Mouse (Mus musculus) telencephalon, adult 2 months (tissue): ENCODE data around the gene Kcnh8.
A peak's percentile ranks its signal among the peaks of the same experiment; 100 is the strongest.

Experiments
- DNase-seq: peaks from one replicate; pipeline ENCODE4 v3.0.0-alpha.2; 2011; ENCODE audit warnings: low read depth, low spot score

Gene Kcnh8

DNA sequence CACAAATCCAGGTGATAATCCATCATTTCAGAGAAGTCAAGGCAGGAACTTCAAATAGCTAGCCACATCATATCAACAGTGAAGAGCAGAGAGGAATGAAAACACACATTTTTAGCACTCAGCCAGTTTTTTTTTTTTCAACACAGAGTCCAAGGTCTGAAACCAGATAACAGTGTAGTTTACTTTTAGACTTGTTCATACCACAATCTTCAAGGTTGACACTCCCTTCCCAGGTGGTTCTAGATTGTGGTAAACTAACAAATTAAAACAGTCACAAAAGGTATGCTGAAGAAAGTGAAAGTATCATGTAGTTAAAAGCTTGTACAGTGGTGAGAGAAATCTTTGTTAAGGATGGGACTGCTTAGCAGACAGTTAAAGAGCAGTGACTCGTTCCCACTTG is 216.5 kb downstream of the Kcnh8 start:
- DNase-seq = no peak

DNA sequence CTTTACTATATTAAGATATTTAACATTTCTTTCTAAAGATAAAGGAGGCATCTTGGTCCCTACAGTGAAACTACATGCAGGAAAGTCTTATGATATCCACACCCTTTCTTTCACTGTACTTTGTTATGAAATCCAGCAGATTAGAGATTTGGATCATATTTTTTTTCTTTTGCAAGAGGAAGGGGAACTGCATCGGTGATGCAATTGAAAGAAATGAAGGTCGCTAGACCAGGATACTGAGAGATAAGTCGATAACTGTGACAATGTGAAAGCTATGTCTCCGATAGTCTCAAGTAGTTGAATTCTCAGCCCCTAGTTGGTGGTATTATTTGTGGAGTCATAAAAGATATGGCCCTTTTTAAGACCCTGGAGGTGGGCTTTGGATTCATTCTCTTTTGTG is 227.2 kb downstream of the Kcnh8 start:
- no peak for DNase-seq

DNA sequence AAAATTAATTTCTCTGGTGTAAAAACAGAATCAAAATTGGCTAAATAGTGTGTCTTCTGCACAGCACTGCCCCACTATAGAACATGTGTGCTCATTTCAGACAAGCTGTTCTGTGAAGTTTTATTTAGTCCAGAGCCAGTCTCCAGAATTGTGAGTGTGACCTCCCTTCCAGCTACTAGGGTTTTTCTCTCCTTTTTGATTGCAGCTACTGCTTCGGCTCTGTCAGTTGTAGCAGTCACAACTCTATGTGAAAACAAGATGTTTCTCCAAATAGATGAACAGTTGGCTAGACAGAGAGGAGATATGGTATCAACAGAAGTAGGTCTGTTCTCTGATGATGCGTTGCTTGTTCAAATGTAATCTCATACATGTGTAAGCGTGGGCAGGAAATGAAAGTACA is 270.7 kb downstream of the Kcnh8 start:
- DNase-seq = peak; percentile 59

DNA sequence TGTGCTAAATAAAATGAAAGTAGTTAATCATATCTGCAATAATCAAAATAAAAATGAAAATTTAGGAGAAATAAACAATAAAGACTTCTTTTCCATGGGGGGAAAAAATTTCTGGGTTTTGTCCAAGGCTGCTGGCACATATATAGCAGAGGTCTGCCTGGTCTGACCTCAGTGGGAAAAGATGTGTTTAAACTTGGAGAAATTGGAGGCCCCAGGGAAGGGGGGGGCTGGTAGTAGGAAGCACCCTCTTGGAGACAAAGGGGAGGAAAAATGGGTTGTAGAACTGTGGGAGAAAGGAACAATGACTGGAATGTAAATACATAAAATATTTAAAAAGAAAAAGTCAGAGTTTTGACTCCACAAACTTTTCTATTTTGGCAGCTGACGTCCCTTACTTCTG is 276.5 kb downstream of the Kcnh8 start:
- no peak for DNase-seq

DNA sequence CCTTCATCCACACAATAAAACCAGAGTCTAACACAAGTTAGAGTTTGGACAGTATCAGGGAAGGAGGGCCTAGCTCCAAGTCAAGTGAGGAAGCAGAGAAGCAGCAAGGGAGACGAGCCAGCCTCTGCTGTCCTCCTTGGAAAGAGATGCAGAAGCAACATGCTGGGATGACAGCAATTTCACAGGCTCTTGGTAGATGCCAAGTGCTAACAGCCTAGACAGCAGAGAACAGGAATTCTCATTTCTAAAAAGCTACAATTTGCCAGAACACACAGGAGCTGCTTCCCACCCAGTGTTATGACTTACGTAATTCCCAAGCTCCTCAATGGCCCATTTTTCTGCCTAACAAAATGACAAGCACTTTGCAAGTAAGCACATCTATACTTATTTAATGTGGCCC is 277.5 kb downstream of the Kcnh8 start:
- peak; percentile 74 for DNase-seq

DNA sequence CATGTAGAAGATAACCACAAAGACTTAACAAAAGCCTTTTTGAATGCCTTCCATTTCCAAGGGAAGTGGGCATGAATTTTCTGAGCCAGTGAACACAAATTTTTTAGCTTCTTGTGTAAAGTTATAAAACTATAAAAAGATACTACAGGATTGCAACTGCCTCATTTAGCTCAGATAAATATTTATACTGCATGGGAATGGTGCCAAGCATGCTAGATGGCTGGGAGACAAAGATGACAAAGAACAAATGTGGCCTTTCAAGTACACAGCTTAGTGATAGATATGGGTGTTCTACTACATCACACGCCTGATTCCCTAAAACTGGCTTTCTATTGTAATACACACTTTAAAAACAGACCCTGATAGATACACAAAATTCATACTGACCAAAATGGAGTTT is 282.7 kb downstream of the Kcnh8 start:
- no peak for DNase-seq

DNA sequence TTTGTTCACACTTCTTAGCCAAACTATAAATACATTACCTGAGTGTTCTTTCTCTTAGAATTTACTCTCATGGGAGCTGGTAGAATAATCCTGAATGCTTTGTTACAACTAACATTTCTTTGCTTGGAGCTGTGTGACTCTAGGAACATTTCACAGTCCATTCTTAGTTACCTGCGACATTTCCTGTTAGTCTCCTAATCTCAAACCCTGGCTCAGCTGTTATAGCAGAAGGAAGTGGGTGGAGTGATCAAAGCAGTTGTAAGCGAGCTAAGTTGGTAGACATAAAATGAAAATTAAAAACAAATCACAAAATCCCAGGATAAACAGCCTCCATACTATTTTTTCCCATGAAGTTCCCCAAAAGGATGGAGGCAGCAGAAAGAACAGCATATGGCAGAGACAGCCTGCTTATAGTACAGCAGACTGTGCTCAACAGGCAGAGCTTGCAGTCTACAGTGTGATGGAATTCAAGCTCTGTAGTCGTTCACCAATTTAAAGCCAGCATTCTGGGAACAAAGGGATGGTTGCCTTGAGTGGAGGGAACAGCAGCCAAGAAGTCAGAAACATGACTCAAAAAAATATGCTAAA is 318.1 kb downstream of the Kcnh8 start:
- DNase-seq = peak; percentile 79

DNA sequence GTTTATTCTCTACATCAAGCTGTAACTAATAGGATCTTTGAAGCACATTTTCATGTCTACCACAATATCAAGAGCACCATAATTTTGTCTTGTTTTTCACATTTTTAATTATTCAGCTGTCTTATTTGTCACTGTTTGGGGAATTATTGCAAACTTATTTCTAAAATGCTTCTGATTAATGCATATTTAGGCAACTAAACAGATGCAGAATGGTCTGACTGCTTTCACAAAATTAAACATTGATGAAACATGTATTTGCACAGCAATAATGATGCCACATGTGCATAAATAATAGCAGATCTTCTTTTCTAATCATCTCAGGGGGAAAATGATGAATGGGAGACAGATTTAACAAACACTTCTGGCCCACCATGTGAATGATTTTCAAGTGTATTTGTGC is 341.5 kb downstream of the Kcnh8 start:
- DNase-seq = no peak

DNA sequence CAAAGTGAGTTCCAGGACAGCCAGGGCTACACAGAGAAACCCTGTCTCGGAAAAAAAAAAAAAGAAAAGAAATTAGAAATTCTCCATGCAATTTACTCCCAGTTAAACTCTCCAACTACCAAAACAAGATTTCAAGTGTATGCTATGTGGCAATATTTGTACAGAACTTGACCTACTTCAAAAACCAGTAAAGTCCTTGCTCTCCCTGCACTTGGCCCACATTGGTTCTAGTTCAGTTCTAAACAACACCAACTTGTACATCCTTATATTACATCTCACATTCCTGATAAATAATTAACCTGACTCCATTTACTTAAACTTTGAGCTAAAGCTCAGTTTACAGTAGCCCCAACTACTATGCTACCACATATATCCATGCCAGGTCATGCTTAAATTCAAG is 370.2 kb downstream of the Kcnh8 start:
- DNase-seq = no peak

DNA sequence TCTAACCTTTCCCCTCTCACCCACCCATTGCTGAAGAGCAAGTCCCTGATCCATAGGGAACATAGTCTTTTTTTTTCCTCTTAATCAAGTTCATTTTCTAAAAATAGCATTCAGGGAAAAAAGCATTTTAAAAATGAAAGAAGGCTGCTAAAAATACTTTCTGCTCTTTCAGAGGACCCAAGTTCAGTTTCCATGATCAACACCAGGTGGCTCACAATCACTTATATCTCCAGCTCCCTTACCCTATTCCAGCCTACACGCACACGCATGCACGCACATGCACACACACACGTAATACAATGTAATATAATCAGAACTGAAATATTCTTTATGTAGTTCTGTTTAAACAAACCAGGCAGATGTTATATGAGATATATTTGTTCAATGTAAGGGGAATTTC is 378.4 kb downstream of the Kcnh8 start:
- no peak for DNase-seq
